Mouse (Mus musculus) megakaryocyte, adult 5-6 weeks (primary cell): ENCODE data around the gene Clmn. TPM values are rescaled to one million over a fixed set of nuclear protein-coding genes. Genes with fewer than 3 reads are reported as not detected.

Source experiments
- ATAC-seq: 2 replicates; pipeline ENCODE4 v1.8.0; 2016; ENCODE audit warnings: mild to moderate bottlenecking, inconsistent platforms; ENCODE audit not compliant: poor library complexity, severe bottlenecking
- total RNA-seq, 2 experiments: library from RNA; stranded (forward) in 1 of 2; stranded (reverse) in 1 of 2; fragments of 153-499, 151-499 nt in 1 of 2; fragments of 221-1000, 200-1000 nt in 1 of 2; gene quantifications; 2 replicates each; pipeline versions ENCODE4 v1.2.3 to v1.2.4; 2015 to 2017

Clmn gene
- total RNA-seq, 2 experiments from 2014 or later, result 0.04 to 0.22 TPM

DNA sequence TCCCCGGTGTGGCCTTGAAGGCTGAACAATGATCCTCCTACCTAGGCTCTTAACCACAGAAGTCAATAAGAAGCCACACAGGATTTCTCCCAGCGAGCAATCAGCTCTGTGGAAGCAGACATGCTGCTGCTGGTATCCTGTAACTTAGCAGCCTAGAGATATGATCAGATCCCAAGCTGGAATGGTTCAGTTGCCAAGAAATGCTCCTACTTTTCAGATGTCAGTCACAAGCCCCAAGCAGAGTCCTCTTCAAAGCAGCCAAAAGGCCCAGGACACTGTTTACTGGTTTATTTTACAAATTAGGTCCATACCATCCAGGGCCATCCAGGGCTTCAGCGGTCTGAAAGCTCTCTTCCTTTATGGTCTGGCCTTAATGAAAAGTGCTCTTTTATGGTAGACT is 143.9 kb downstream of the Clmn start:
- ATAC-seq, result no peak

DNA sequence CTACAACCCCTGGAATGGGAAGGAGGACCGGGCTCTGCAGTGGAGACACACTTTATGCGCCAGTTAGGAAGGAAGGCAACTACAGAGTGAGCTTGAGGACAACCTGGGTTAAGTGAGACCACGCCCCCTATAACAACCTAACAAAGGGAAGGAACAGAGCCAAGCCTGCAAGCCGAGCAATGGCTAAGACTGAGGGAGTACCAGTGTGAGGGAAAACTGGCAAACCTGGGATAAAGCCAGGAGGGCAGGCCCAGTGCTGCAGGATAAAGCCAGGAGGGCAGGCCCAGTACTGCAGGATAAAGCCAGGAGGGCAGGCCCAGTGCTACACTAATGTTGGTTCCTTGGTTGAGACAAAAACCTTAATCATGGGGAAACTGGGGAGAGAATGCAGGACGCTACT is 145.9 kb downstream of the Clmn start:
- ATAC-seq, result no peak

DNA sequence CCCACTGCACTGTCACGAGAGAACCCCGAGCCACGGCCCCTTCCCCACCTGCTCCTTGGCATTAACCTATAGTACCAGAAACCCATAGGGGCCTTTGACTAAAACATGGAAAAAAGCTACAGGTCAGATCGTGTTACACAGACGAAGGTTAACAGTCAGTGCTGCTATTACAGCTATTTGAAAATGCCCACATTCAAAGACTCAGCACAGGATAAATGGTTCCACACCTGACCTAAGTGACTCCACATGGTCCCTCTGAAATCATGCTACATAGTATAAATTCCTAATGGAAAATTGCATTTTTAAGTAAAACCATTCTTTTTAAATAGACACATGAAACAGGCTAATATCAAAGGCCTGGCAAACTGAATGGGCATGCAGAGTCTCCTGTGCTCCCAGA is 148.5 kb downstream of the Clmn start:
- no peak for ATAC-seq

DNA sequence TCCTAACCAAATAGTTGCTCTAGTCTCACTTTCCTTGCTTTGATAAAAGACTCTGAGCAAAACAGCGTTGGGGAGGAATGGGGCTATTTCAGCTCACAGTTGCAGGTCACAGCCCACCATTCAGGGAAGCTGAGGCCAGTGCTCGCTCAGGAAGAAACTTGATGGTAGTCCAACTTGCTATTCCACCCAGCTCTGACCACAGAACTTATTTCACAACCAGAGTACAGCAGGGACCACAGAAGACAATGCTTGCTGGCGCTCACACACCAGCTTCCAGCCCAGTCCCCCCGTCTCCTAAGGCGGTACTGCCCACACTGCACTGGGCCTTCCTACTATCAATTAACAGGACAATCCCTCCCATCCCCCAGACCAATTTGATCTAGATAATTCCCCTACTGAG is 149.4 kb downstream of the Clmn start:
- ATAC-seq, result peak; percentile 35; the same call in 1 of the 2 replicates

Other genes with a start within 250 kb of the Clmn start
- 33.5 and 40.3 TPM in 2 replicates for gene Dicer1, start 113.1 kb downstream of the Clmn start, total RNA-seq (2015)
- 24.5 and 41.5 TPM in 2 replicates for gene Dicer1, start 113.1 kb downstream of the Clmn start, total RNA-seq (2017)
- gene Syne3, start 144.7 kb upstream of the Clmn start, total RNA-seq (2015), result 14.1 and 17.8 TPM in 2 replicates
- 26.9 and 28.4 TPM in 2 replicates for gene Syne3, start 144.7 kb upstream of the Clmn start, total RNA-seq (2017)
- 24.8 and 35.1 TPM in 2 replicates for gene Glrx5, start 167.6 kb upstream of the Clmn start, total RNA-seq (2015)
- gene Glrx5, start 167.6 kb upstream of the Clmn start, total RNA-seq (2017), result 10.0 and 10.7 TPM in 2 replicates